Mouse (Mus musculus) liver (tissue): Measurements from ENCODE around the gene Olfr1272.
"Not testable (repeated sequence)": the region's sequence is repeated elsewhere in the genome, so short reads cannot be mapped to it uniquely, and the experiment has no call there.

Experiments used
- DNase-seq: peaks from one replicate; pipeline ENCODE4 v3.0.0-alpha.2; 2020; ENCODE audit warnings: mixed read lengths

The Olfr1272 gene

GRCm38 (mm10) chr2:90292741-90293140, at the start of gene Olfr1272:
Gene Olfr1272 (minus strand): TSS chr2:90292841.
- no peak for DNase-seq

DNA sequence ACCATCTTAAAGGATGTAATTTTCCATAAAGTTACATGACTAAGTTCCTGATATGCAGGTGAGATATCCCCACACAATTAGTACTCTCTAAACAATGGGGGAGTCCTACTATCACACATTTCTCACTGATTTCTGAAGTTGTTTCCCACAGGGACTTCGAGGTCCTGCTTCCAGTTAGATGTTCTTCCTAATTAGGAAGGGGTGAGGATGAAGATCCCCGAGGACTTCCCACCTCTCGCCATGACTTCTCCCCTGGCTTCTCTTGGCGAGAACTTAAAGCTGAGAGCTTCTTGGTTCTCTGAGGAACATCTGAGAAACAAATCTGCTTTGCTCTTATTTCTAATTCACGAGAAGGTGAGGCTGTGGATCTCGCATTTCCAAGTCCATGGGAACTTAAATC, 29.3 kb upstream of the Olfr1272 start, which contains the start of gene Gm13769:
Gene Gm13769 (plus strand): TSS at position 301 of the 400 bp plus-strand sequence.
- not testable (repeated sequence) for DNase-seq

GRCm38 (mm10) chr2:90270932-90271331, 21.7 kb downstream of the Olfr1272 start, which contains the start of gene Olfr1271:
Gene Olfr1271 (minus strand): TSS chr2:90271032.
- DNase-seq, result no peak

GRCm38 (mm10) chr2:90257492-90257891, 35.1 kb downstream of the Olfr1272 start, which contains the start of gene Olfr142:
Gene Olfr142 (minus strand): TSS chr2:90257592.
- DNase-seq, result no peak
